Mouse (Mus musculus): ENCODE results near the gene Ttll11.
A peak's percentile ranks its signal among the peaks of the same experiment; 100 is the strongest.

Gene Ttll11

GRCm38 (mm10) chr2:35852164-35852509, 127.6 kb downstream of the Ttll11 start:
- no peak for DNase-seq (ENCODE audit: low read depth)

DNA sequence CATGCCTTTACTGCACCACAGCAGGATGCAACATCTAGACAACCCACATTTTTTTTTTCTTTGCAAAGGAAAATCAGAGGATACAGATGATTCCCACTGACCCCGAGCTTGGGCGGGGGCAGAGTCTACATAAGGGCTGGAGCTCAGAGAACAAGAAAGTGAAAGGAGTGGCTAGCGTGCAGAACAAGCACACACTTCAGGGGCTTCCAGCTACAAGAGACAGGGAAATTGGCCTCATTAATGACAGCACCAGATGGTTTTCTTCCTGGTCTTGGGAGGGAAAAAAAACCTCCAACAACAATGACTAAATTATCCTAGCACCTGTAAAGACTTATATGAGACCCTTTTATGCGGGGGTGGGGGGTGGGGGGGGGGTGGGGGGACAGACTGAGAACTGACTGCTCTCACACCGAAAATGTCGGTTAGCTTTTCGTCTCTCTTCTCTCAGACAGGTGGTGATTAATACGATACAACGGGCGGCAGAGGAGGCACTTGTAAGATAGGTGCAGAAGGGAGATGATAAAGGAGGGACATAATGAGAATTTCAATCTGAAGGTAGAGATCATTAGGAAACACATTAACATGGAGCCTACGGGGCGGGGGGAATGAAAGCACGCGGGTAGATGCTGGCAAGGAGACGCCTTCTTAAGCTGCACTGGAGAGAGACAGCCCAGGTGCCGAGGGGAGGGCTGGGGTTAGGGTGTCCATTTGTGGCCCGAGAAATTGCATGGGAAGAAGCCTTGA, 128.1 kb downstream of the Ttll11 start:
- no peak for DNase-seq (ENCODE audit: low read depth)

DNA sequence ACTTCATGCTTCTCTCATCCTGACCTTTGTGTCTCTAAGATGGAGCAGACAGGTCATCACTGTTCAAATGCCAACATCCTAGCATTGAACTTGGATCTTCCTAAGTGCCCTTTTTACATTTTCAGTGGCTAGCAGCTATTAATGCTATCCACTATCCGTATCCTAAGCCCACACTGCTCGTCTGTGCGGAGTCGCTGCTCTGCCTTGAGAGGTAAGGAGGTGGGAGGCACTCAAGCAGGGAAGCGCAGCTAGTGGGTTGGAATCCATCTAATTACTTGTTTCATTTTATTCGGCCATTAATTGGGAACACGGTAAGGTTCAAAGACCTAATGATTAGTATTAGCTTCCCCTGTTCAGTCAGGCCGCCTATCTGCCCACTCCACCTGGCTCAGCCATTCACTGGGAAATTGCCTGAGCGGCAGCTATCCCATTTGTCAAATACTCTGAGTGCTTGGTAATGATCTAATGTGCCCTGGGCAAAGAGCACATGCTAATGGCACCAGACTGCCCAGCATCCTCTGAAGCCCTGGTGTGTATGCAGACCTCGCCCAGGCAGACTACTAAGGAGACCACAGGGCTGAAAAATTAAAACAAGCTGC, 130.0 kb downstream of the Ttll11 start:
- DNase-seq (ENCODE audit: low read depth) = no peak

GRCm38 (mm10) chr2:35845611-35846504, 133.9 kb downstream of the Ttll11 start:
- DNase-seq (ENCODE audit: low read depth) = no peak

- DNase-seq (ENCODE audit: low read depth) = no peak
These were observed 135.6 kb downstream of the Ttll11 start for GRCm38 (mm10) chr2:35843896-35844690.

DNA sequence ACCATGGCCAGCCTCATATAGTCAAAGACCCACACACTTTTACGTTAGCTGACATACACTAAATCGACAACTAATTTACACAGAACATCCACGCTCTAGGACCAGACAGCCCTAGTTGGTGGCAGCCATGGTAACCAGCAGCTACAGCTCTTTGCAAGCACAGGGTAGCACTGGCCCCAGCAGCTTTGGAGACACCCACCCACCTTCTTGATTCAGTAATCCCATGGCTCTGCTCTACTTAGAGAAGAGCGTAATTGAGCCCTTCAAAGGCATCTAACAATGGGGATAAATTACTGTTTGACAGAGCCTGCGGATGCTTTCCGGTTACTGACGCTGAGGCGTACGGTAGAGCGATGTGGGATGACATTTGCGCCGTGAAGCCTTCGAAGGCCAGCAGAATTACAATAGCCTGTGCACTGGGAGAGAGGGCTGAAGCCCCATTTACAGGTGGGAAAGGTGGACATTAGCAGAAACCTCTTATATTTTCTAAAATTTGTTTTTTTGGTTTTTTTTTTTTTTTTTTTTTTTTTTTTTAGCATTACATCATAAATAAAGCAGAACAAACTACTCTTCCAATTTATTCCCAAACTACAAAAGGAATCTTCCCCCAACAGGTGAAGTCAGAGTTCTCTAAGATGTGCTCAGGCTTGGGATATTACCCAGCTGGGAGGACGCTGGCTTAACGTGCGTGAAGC, 136.8 kb downstream of the Ttll11 start:
- DNase-seq (ENCODE audit: low read depth) = no peak

DNA sequence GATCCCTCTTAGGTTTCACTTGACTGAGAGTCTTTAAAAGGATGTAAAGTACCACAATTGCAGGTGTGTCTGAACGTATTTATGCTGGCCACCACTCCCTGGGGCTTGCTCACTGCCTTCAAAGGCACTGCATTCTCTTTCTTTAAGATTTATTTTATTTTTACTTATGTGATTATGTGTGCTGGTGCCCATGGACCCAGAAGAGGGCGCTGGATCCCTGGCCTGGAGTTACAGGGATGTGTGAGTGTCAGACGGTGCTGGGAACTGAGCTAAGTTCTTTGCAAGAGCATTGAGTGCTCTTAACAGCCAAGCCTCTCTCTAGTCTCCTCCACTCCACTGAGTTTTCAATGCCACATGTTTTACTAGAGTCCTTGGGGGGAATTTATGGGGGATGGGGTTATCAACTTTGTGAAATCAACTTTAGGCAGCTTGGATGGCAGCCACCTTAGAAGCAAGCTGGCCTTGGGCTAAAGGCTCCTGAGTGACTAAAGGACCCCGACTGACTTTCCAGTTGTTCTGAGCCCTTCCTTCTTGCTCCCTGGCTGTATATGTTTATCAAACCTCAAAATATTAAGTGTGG, 137.8 kb downstream of the Ttll11 start:
- DNase-seq (ENCODE audit: low read depth) = no peak

DNA sequence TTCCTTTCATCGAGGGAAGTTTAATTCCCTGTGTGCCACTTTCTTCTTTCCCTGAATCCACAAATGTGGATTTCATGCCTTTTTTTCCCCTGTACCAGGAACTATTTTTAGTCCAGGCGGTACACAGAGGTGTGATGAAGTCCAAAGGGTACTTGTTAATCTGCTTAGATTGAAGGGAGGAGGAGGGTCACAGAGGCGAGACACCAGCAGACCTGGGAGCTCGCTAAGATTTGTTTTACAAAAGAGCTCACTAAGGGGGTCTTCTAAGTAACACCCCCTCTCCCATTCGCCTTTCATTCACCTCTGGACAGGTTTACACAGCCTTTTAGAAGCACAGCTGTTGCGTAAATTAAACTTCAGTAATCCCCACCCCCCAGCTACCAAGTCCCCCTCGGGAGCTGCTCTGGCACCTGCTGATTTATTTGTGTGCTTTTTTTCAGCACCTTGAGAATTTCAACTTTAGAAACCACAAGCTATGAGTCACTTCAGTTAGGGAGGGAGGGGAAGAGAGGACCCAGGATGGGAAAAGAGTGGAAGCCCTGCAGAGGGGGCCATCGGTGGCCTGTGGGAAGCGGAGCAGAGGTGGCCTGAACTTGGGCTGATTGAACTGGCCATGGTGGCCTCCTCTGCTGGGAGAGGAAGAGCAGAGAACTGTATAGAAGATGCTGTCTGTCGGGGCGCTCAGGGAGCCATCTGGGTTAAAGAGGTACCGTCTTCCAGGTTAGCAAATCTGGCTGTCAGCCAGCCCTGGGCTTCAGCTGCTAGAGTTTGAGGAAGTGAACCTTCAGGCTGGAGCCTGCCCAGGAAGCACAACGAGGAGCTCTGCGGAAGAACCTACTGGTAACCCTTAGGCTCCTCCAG, 138.5 kb downstream of the Ttll11 start:
- peak; percentile 65 for DNase-seq (ENCODE audit: low read depth)

DNA sequence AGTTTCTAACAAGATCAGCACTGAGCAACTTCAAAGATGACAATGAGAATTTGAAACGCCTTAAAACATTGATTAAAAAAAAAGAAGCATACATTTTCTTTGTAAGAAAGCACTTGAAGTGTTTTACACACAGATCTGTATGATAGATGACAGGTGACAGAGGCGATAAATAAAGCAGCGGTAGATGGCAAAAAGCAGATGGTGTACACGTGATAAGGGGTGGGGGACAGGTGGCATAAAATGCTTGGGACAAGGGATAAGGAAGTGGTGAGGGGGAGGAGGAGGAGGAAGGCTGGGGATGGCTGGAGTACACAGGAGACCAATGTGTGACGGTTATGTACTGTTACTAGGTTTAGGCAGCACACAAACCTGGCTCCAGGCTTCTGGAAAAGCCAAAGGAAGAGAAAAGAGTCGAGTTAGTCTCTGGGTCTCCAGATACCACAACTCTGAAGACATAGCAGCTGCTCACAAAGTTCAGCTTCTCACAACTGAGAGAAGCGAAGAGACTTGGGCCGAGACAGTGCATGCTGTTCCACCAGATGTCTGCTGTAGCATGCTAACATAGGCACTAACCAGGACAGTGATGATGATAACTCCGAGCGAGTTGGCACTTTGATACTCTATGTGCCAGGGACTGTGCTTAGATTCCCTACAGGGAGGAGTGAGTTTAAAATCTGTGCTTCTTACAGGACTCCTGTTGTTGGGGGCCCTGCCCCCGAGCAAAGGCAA, 140.8 kb downstream of the Ttll11 start:
- no peak for DNase-seq (ENCODE audit: low read depth)

GRCm38 (mm10) chr2:35834198-35834913, 145.4 kb downstream of the Ttll11 start:
- DNase-seq (ENCODE audit: low read depth) = no peak

- no peak for DNase-seq (ENCODE audit: low read depth)
These were observed 146.2 kb downstream of the Ttll11 start for GRCm38 (mm10) chr2:35833546-35833945.

DNA sequence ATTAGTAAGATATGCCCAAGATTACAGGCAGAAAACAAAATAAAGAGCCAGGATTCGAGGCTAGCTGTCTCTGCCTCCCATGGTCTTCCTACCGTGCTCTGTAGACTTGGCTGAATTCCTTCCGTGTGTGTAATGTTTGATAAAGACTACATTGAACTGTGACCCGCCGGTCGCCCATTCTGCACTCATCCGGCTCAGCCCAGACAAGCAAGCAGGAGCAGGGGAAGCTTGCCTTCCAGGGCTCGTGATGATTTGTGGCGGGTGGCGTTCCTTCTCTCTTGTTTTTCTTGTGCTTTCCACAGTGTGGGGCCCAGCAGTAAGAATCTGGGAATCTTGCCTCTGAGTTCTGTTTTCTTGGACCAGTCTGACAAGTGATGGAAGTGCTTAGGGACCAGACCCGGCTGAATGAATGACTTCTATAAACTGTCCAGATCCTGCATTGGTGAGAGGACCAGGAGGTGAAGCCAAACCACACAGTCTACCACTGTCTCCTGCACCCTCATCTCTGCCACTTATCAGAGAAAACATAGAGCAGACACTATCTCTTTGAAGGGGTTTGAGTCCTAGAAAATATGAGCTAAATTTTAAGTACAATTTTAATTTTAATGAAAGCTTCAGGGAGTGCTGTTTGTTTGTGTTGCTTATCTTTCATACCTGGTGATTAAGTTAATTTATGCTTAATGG, 146.8 kb downstream of the Ttll11 start:
- DNase-seq (ENCODE audit: low read depth) = peak; percentile 9

GRCm38 (mm10) chr2:35831904-35832581, 147.7 kb downstream of the Ttll11 start:
- DNase-seq (ENCODE audit: low read depth) = no peak

DNA sequence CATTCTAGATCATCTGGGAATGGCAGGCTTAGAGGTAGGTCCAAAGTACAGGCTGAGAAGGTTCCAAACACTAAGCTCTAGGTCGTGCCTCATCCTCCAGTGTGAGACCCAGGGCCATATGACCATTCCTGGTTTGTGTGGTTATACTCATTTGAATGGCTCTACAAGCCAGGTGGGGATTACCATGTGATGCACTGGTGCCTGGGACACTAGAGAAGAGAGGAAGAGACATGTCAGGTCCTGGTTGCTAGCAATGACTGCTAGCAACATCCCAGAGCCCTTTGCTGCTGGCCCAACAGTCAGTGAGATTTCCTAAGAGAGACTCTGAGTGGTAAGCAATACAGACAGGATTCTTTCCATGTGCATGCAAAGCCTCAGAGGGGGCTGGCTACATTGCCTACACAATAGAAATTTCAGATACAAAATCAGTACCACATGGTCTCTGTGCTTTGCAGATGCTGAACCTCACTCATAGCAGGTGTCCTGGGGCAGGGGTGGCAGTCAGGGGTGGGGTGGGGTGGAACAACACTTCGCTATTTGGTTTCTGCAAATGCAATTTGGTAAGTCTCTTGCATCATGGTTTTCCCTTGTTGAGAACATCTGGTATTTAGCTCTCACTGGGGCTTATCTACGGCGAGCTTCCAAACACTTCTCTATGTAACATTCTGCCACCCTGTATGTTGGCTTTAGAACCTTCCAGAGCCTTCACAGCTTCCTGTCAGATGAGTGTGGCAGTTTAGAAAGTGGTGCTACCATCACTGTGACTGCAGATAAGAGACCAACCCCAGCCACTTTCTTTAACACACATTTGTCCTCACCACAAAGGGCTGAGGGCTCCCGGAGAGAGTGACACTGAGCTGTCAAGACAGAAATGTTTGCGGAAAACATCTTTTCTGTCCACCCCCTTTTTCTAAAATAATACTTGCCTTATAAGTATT, 148.5 kb downstream of the Ttll11 start:
- peak; percentile 9 for DNase-seq (ENCODE audit: low read depth)

DNA sequence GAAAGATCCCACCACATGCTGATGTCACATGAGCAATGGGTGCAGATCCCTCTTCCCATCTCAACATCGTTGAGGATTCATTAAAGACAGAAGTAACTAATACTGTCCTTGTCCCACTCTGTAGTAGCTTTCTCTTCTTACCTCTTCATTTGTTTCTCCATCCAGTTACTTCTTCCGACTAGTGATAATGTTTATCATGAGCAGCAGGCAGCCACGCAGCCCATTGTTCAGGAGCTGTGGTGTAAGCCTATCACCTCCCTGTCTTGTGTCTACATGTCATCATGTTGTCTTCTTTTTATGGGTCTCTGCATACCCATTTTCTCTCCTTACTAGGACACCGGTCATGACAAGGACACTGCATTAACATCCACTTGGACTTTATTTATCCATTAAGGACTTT, 150.6 kb downstream of the Ttll11 start:
- DNase-seq (ENCODE audit: low read depth) = no peak

GRCm38 (mm10) chr2:35827886-35828285, 151.8 kb downstream of the Ttll11 start:
- DNase-seq (ENCODE audit: low read depth) = no peak

Measured in NIH3T3 (cell line).